Mouse (Mus musculus): Measurements from ENCODE around the gene Pip5k1c.

Pip5k1c gene

DNA sequence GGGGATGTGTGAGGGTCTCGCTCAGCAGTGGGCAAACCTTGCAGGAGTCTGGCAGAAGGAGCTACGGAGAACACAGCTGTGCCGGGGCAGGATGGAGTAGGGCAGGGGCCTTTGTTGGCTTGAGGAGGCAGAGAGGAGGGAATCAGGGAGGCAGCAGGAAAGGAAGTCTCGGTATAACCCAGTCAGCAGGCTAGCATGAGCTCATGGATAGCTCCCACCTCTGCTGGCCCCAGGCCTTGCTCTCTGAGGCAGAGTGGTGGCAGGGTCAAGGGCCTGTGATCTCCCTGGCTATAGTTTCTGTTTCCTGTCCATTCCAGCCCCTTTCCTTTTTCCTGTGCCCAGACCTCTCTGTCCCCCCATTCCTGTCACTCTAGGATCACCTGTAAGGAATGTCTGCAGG lies 9.5 kb downstream of the Pip5k1c start:
- DNase-seq (ENCODE audit: low spot score in 2 of 2), result no peak

GRCm38 (mm10) chr10:81302781-81303218 lies 10.0 kb downstream of the Pip5k1c start:
- DNase-seq (ENCODE audit: low spot score in 2 of 2), result peak; percentile 70 to 76

DNA sequence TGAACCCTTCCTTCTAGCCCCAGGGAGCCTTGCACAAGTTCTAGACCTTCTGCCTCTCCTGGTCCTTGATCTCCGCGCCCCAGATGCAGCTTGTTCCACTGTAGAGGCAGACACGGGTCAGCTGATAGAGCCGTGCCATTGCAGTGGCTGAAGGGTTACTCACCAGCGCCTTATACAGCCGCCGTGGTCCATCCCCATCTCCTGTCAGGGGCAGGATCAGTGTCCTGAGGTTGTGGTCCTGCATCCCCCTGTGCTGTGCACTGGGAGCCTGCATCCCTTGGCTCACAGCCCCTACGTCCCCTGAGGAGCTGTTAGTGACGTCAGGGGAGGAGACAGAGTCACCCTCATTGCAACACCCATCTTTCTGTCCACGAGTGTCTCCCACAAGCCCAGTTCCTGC lies 10.5 kb downstream of the Pip5k1c start:
- no peak for DNase-seq (ENCODE audit: low spot score in 2 of 2)

DNA sequence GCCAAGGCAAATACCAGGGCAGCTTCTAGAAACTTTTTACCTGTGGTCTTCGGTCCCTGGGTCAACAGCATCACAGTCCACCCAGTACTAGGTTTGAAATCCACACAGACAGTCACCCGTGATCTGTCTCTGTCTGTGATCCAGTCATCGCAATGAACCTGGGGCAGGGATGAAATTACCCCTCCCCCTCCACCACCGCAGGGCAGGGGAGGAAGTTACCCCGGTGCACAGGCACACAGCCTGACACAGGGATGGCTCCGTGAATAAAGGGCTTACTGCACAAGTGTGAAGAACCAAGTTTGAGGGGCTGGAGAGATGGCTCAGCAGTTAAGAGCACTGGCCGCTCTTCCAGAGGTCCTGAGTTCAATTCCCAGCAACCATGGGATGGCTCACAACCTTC lies 11.0 kb downstream of the Pip5k1c start:
- DNase-seq (ENCODE audit: low spot score in 2 of 2), result no peak

GRCm38 (mm10) chr10:81304597-81305238 lies 12.0 kb downstream of the Pip5k1c start:
- no peak for DNase-seq (ENCODE audit: low spot score in 2 of 2)

DNA sequence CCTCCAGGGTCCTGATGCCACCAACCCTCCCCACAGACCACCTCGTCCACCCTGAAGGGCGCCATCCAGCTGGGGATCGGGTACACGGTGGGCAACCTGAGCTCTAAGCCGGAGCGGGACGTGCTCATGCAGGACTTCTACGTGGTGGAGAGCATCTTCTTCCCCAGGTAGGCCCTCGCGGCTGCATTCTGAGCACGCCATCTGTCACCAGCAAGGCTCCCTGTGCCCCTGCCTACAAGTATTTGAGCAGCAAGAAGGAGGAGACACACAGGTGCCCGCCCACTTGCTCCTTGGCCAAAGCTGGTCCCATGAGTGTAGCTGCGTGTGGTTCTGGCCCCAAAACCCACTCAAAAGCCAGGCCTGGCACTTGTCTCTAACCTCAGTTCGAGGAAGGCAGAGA lies 12.9 kb downstream of the Pip5k1c start:
- no peak for DNase-seq (ENCODE audit: low spot score in 2 of 2)

DNA sequence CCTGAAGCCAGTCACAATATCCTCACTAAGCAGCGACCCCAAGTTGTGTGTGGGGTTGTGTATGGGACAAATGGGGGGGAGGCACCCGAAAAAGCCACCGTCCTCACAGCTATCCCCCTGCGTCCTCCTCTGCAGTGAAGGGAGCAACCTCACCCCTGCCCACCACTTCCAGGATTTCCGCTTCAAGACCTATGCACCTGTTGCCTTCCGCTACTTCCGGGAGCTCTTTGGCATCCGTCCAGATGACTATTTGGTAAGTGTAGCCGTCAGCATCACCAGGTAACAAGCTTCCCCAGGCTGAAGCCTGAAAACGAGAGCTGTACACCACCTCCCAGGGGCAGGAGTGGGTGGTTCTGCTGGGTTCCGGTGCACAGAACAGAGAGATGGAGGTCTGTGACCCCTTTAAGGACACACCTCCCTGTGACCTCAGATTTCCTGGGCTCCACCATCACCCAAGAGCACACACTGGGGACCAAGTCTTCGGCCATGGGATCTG lies 13.5 kb downstream of the Pip5k1c start:
- DNase-seq (ENCODE audit: low spot score in 2 of 2), result no peak

- DNase-seq (ENCODE audit: low spot score in 2 of 2), result no peak
These were observed 14.3 kb downstream of the Pip5k1c start for GRCm38 (mm10) chr10:81306837-81307682.

- DNase-seq (ENCODE audit: low spot score in 2 of 2), result no peak
These were observed 16.8 kb downstream of the Pip5k1c start for GRCm38 (mm10) chr10:81309571-81309970.

- DNase-seq (ENCODE audit: low spot score in 2 of 2), result no peak
These were observed 20.8 kb downstream of the Pip5k1c start for GRCm38 (mm10) chr10:81313581-81313980.

DNA sequence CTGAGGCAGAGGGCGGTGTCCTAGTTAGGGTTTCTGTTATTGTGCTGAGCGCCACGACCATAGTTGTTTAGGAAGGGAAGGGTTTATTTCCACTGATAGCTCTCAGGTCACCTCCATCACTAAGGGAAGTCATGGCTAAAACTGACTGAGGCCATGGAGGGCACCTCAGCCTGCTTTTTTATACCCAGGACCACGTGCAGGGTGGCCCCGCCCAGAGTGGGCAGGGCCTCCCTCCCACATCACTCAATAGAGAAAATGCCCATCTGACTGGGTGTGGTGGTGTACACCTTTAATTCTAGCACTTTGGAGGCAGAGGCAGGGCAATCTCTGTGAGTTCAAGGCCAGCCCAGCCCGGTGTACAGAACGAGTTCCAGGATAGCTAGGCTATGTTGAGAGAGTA lies 21.4 kb downstream of the Pip5k1c start:
- DNase-seq (ENCODE audit: low spot score in 2 of 2), result no peak

GRCm38 (mm10) chr10:81315587-81315986 lies 22.8 kb downstream of the Pip5k1c start:
- DNase-seq (ENCODE audit: low spot score in 2 of 2), result peak in 1 of 2 experiments; percentile 34

DNA sequence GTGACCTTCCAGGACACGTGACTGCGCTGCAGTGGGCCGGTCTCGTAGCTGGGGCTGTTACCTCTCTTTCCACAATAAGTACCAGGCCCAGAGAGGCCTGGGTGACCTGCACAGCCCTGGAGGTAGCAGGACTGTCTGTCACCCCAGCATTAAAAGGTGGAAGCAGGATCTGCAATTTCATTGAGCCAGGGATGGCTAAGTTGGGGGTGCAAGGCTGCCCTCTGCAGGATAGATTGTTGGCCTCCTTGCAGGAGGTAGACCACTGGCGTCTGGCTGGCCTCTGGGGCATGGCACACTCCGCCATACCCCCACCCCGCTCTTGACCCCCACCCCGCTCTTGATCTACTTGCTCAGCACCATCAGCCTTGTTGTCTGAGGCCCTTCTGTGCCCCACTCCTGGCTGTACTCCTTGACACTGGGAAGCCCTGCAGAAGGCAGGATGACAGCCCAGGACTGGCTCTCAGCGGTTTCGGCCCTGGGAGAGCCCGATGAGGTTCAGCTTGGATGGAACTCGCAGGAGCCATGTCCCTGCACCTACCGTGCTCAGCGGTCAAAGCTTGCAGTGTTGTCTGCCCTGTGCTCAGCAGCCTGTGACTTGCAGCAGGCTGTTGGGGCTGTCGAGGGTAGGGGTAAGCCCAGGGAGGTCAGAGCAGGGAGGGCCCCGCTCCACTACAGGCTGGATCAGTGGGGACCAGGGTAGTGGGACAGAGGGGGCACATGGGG lies 23.7 kb downstream of the Pip5k1c start:
- DNase-seq (ENCODE audit: low spot score in 2 of 2), result peak in 1 of 2 experiments; percentile 36

DNA sequence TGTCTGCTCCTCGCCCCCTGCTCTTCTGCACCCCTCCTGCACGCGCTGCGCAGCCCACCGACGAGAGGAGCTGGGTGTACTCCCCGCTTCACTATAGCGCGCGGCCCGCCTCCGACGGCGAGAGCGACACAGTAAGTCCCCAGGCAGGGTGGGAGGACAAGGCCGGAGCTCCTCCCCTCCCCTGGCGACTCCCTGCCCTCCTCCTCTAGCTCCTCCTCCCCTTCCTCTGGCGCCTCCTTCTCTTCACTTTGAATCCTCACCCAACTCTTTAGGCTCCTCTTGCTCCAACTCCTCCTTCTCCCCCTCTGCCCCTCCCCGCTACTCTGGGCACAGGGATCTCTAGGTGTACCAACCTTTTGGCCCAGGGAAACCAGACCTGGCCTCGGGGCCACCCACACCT lies 24.5 kb downstream of the Pip5k1c start:
- DNase-seq (ENCODE audit: low spot score in 2 of 2), result peak in 1 of 2 experiments; percentile 42

- DNase-seq (ENCODE audit: low spot score in 2 of 2), result peak; percentile 68 to 70
These were observed 26.0 kb downstream of the Pip5k1c start for GRCm38 (mm10) chr10:81318589-81319329.

DNA sequence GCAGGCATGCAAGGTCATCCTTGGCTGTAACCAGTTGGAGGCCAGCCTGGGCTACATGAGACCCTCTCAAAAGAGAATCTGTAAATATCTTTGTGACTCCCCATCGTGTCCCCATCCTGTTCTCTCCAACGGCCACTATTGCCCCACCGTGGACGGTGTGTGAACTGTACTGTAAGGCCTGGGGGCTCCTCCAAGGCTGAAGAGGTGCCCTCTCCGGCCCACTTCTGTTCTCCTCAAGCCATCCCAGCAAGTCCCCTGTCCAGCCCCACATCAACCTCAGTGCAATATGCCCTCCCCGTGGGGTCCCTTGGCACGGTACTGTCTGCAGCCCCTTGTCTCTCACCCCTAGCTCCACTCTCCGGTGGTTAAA lies 26.6 kb downstream of the Pip5k1c start:
- DNase-seq (ENCODE audit: low spot score in 2 of 2), result peak in 1 of 2 experiments; percentile 63

- peak in 1 of 2 experiments; percentile 71 for DNase-seq (ENCODE audit: low spot score in 2 of 2)
These were observed 27.2 kb downstream of the Pip5k1c start for GRCm38 (mm10) chr10:81319741-81320549.

DNA sequence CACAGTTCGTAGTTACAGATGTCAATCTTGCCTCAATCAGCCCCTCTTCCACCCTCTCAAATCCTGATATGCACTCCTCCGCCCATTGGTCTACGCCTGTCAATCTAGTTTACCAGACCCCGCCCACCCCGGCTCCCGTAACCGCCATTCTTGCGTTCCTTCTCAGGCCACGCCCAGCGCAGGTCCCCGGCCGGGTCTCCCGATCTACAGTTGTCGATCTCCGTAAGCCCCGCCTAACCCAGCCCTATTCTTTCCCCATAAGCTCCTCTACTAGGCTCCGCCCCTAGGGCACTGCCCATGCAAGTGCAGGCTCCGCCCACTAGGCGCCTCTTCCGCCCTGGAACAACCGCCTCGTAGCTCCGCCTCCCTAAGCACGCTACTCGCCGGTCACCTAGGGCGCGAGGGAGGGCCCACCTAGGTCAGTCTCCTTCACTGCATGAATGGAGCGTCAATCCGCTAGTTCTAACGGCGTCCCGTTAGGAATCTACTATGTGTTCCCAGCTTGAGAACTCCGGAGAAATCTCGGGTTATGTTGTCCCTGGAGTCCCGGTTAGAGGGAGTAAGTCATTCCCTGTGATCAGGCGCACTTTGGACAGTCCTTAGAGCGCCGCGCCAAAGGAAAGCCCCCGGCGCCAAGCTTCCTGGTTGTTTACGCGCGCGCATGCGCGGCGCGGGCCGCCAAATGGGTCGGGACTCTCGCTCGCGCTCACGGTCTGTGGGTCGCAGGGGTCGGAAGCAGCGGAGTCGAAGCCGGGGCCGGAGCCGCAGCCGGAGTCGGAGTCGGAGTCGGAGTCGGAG lies 28.0 kb downstream of the Pip5k1c start, which contains the start of gene Cactin:
Gene Cactin, plus strand, starts transcription at position 554 of the 798 bp plus-strand sequence.
- DNase-seq (ENCODE audit: low spot score in 2 of 2), result peak; percentile 100

DNA sequence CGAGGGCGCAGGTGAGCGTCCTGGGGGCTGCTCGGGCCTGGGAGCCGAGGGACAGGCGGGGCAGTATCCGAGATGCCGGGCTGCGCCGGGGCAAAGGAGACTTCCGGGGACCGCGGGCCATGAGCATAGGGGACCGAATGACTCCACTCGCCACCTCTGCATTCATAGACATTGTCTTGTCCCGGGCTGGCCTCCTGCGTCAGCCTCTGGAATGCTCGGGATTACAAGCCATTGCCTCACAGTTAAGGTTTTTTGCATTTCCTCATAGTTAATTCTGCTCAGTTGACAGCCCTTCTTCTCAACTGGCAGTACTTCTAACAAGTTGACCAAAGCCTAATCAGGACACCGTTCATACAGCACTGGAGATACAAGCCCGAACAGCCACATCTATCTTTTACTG lies 28.7 kb downstream of the Pip5k1c start:
- peak in 1 of 2 experiments; percentile 49 for DNase-seq (ENCODE audit: low spot score in 2 of 2)

DNA sequence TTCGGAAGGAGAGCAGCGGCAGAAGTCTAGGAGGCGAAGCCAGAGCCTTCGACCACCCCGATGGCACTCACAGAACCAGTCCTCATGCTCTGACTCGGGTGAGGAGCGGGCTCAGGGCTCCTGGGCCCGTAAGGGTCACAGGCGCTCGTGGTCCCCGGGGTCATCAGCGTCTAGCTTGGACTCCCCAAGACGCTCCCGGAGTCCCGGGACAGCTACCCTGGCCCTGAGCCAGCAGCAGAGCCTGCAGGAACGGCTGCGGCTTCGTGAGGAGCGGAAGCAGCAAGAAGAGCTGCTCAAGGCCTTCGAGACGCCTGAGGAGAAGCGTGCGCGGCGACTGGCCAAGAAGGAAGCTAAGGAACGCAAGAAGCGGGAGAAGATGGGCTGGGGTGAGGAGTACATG lies 29.7 kb downstream of the Pip5k1c start:
- peak in 1 of 2 experiments; percentile 54 for DNase-seq (ENCODE audit: low spot score in 2 of 2)

All from right cerebral cortex, postnatal 10 days (tissue).